Mouse (Mus musculus): ENCODE data around the gene Napa. TPM values are rescaled to one million over a fixed set of nuclear protein-coding genes. Genes with fewer than 3 reads are reported as not detected.

The Napa gene
- total RNA-seq, 4 experiments from 2014 or later, result 256 to 282 (median 272) TPM

Other genes starting within 250 kb of the Napa start
- gene Crx, start 218.5 kb upstream of the Napa start, total RNA-seq (2022), result not detected
- gene Crxos, start 215.8 kb upstream of the Napa start, total RNA-seq (2022), result under 1 TPM in 2 of 4 experiments, not detected in 2; 0.21 to 0.44 TPM
- 1,000 to 10,000 TPM in 3 of 4 experiments, 100 to 1,000 TPM in 1; 989 to 1,128 (median 1,052) TPM for gene Selenow, start 176.1 kb upstream of the Napa start, total RNA-seq (2022)
- gene Nop53, start 152.4 kb upstream of the Napa start, total RNA-seq (2022), result 100 to 1,000 TPM; 114 to 149 (median 128) TPM
- 1 to 10 TPM; 4.6 to 5.9 (median 5.2) TPM for gene Ehd2, start 130.9 kb upstream of the Napa start, total RNA-seq (2022)
- 10 to 100 TPM; 10.2 to 15.0 (median 13.0) TPM for gene Bicra, start 50.5 kb upstream of the Napa start, total RNA-seq (2022)
- gene Zfp541, start 36.6 kb upstream of the Napa start, total RNA-seq (2022), result under 1 TPM; 0.59 to 0.81 (median 0.68) TPM
- gene Kptn, start 21.4 kb downstream of the Napa start, total RNA-seq (2022), result 10 to 100 TPM; 41.8 to 46.6 (median 42.4) TPM
- 100 to 1,000 TPM; 210 to 222 (median 213) TPM for gene Slc8a2, start 31.4 kb downstream of the Napa start, total RNA-seq (2022)
- gene Meis3, start 76.6 kb downstream of the Napa start, total RNA-seq (2022), result 10 to 100 TPM; 42.6 to 48.9 (median 46.4) TPM
- gene Dhx34, start 123.6 kb downstream of the Napa start, total RNA-seq (2022), result 10 to 100 TPM; 12.4 to 14.5 (median 13.4) TPM
- under 1 TPM; 0.30 to 0.67 (median 0.58) TPM for gene C5ar2, start 145.7 kb downstream of the Napa start, total RNA-seq (2022)
- gene C5ar1, start 161.1 kb downstream of the Napa start, total RNA-seq (2022), result 1 to 10 TPM in 2 of 4 experiments, under 1 TPM in 2; 0.46 to 3.4 (median 1.7) TPM
- gene Inafm1, start 175.2 kb downstream of the Napa start, total RNA-seq (2022), result 10 to 100 TPM; 34.6 to 36.9 (median 36.6) TPM
- 100 to 1,000 TPM in 1 of 4 experiments, 10 to 100 TPM in 3; 80.6 to 105 (median 83.6) TPM for gene Ccdc9, start 188.3 kb downstream of the Napa start, total RNA-seq (2022)
- gene Bbc3, start 209.9 kb downstream of the Napa start, total RNA-seq (2022), result 10 to 100 TPM in 3 of 4 experiments, 1 to 10 TPM in 1; 9.2 to 15.8 (median 12.0) TPM

All from left cerebral cortex, adult 8-10 months (tissue).